Mouse (Mus musculus) thymus, postnatal 10 days (tissue): Measurements from ENCODE around the gene Spats2l.
A peak's percentile ranks its signal among the peaks of the same experiment; 100 is the strongest.

Source experiments
- DNase-seq, 2 experiments: peaks; one replicate each; pipeline ENCODE4 v3.0.0; 2021; ENCODE audit warnings: low spot score in 2 of 2

Spats2l gene

GRCm38 (mm10) chr1:57969327-57970271, 195.6 kb downstream of the Spats2l start:
- peak; percentile 86 to 95 for DNase-seq

GRCm38 (mm10) chr1:57971588-57971987, 197.6 kb downstream of the Spats2l start:
- no peak for DNase-seq

DNA sequence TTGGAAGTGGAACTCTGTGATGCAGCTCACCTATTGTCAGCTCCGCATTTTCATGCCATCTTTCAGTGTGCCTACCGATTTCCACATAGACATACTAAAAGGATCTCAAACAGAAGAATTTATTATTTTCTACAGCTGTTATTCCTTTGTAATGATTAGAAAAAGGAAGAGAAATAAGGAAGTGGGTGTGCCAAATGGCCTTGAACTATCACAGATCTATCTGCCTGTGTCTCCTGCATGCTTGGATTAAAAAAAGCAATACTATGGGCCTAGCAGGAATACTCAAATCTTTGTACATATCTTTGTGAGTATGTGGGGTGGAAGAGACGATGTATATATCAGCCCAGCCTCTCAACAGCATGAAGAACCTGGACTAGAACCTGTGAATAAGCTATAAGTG, 202.9 kb downstream of the Spats2l start:
- no peak for DNase-seq

DNA sequence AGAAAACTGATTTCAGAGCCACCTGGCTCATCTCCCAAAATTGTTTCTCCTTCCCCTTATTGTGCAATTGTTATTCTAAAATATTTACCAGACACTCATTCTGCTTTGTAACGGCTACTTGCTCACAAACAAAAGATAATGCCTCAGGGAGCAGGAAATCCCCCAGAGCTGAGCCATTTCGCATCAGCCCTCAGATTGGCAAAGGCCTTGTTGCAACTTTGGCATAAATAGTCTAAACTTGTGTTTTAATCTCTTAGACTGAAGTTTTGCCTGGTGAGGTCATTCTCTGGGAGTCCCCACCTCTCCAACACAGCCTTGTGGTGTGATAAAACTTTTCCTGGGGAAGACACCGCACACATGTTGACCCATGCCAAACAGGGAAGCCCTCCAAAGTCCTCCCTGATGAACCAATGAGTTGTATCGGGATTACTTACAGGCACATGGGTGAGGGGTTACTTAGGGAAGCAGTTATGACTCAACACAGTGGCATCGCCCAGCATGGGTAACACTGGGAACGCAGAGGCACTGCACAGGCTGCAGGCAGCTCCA, 215.2 kb downstream of the Spats2l start:
- no peak for DNase-seq

DNA sequence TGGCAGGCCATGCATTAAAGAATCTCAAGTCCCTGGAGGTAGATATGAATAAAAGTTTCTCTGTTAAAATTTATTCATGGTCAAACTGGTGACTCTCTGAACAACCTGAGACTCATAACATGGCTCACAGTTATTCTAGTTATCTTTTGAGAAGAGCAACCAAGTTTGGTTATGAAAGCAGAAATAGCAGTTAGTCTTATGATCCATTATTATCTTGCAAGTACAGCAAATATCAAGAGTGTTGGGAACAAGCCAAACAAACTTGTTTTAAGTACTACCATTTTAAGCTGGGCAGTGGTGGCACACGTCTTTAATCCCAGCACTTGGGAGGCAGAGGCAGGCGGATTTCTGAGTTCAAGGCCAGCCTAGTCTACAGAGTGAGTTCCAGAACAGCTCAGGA, 217.3 kb downstream of the Spats2l start:
- no peak for DNase-seq

- peak; percentile 84 to 95 for DNase-seq
These were observed 221.6 kb downstream of the Spats2l start, which contains the start of gene Sgo2a for GRCm38 (mm10) chr1:57995432-57996132. Gene Sgo2a (plus strand): TSS chr1:57995971.

- no peak for DNase-seq
These were observed 222.2 kb downstream of the Spats2l start for GRCm38 (mm10) chr1:57996133-57996615.
